Mouse (Mus musculus) CH12.LX (cell line): Measurements from ENCODE around the gene D630003M21Rik. TPM values are rescaled to one million over a fixed set of nuclear protein-coding genes. Genes with fewer than 3 reads are reported as not detected.

Experiments used
- DNase-seq: peaks from one replicate; pipeline ENCODE4 v3.0.0-alpha.2; 2013; ENCODE audit errors: extremely low read depth
- H3K27ac ChIP-seq: 2 replicates; pipeline ENCODE4 v1.5.1; 2012; ENCODE audit warnings: low read depth, mild to moderate bottlenecking, control low read depth, moderate library complexity; ENCODE audit not compliant: insufficient read depth
- H3K27me3 ChIP-seq: replicated peaks from 2 replicates; pipeline ENCODE3; 2012; ENCODE audit warnings: inconsistent platforms
- H3K36me3 ChIP-seq, 2 experiments: replicated peaks in 1 of 2; 2 replicates each; pipeline versions ENCODE3 to v1.6.1; 2012; ENCODE audit warnings: inconsistent platforms in 1 of 2, low read length in 1 of 2, mild to moderate bottlenecking in 1 of 2, mixed read lengths in 1 of 2, moderate library complexity in 1 of 2; ENCODE audit not compliant: control insufficient read depth in 1 of 2, insufficient read depth in 1 of 2
- H3K4me1 ChIP-seq, 2 experiments: 2 replicates each; pipeline ENCODE4 v1.6.1; 2012; ENCODE audit warnings: inconsistent platforms in 1 of 2, moderate library complexity in 1 of 2; ENCODE audit not compliant: insufficient read depth in 2 of 2, control insufficient read depth in 1 of 2
- H3K4me2 ChIP-seq: 2 replicates; pipeline ENCODE4 v1.6.1; 2012; ENCODE audit warnings: low read depth, mild to moderate bottlenecking, control low read depth; ENCODE audit not compliant: poor library complexity, insufficient read depth, severe bottlenecking
- H3K4me3 ChIP-seq, 3 experiments: fragments of 150-350 bp in 1 of 3; sonication (generic) in 1 of 3; replicated peaks in 1 of 3; 2 replicates each; pipeline versions ENCODE3 to v1.5.1; 2011 to 2012; ENCODE audit warnings: low read depth in 2 of 3, low read length in 2 of 3, mild to moderate bottlenecking in 2 of 3, moderate library complexity in 2 of 3, control low read depth in 1 of 3, improper control_type of control experiment in 1 of 3, inconsistent platforms in 1 of 3, mixed read lengths in 1 of 3; ENCODE audit not compliant: poor library complexity in 1 of 3
- H3K79me2 ChIP-seq: replicated peaks from 2 replicates; pipeline ENCODE4 v1.6.1; 2012; ENCODE audit warnings: mild to moderate bottlenecking, moderate library complexity; ENCODE audit not compliant: control insufficient read depth, poor library complexity, insufficient read depth, severe bottlenecking; ENCODE audit errors: extremely low read depth
- H3K9ac ChIP-seq: 2 replicates; pipeline ENCODE4 v1.6.1; 2012; ENCODE audit warnings: low read depth, mild to moderate bottlenecking, control low read depth, moderate library complexity; ENCODE audit not compliant: insufficient read depth
- H3K9me3 ChIP-seq: replicated peaks from 2 replicates; pipeline ENCODE3; 2012; ENCODE audit warnings: low read length, inconsistent platforms, mixed read lengths
- CHD1 ChIP-seq: IDR thresholded peaks from 2 replicates; pipeline ENCODE4 v1.6.1; 2012; ENCODE audit warnings: low read depth, low read length, improper control_type of control experiment, inconsistent platforms
- CTCF ChIP-seq, 2 experiments: IDR thresholded peaks in 1 of 2; conservative IDR thresholded peaks in 1 of 2; 2 replicates each; pipeline ENCODE4 v1.5.1; 2011 to 2012; ENCODE audit warnings: low read depth in 2 of 2, low read length in 2 of 2, improper control_type of control experiment in 1 of 2, inconsistent platforms in 1 of 2, mild to moderate bottlenecking in 1 of 2, moderate library complexity in 1 of 2
- E2F4 ChIP-seq: IDR thresholded peaks from 2 replicates; pipeline ENCODE4 v1.6.1; 2011; ENCODE audit warnings: low read depth, low read length, improper control_type of control experiment; ENCODE audit not compliant: insufficient replicate concordance
- EP300 ChIP-seq: IDR thresholded peaks from 2 replicates; pipeline ENCODE4 v1.6.1; 2011; ENCODE audit warnings: low read length, improper control_type of control experiment
- IRF4 ChIP-seq: IDR thresholded peaks from 2 replicates; pipeline ENCODE4 v1.6.1; 2014; ENCODE audit warnings: low read depth, mild to moderate bottlenecking, inconsistent platforms, low read length, improper control_type of control experiment
- JUN ChIP-seq: IDR thresholded peaks from 2 replicates; pipeline ENCODE4 v1.6.1; 2011; ENCODE audit warnings: low read depth, mild to moderate bottlenecking, low read length, improper control_type of control experiment, moderate library complexity; ENCODE audit not compliant: insufficient read depth
- JUND ChIP-seq: conservative IDR thresholded peaks from 2 replicates; pipeline ENCODE4 v1.6.1; 2011; ENCODE audit warnings: low read depth, low read length, improper control_type of control experiment
- KAT2A ChIP-seq: IDR thresholded peaks from 2 replicates; pipeline ENCODE4 v1.6.1; 2012; ENCODE audit warnings: low read length, improper control_type of control experiment, inconsistent platforms; ENCODE audit not compliant: insufficient replicate concordance
- MEF2A ChIP-seq: IDR thresholded peaks from 2 replicates; pipeline ENCODE4 v1.6.1; 2014; ENCODE audit warnings: low read depth, mild to moderate bottlenecking, inconsistent platforms, low read length, improper control_type of control experiment, borderline replicate concordance
- MYC ChIP-seq: IDR thresholded peaks from 2 replicates; pipeline ENCODE4 v1.6.1; 2011; ENCODE audit warnings: low read depth, mild to moderate bottlenecking, improper control_type of control experiment, low read length
- NELFE ChIP-seq: IDR thresholded peaks from 2 replicates; pipeline ENCODE4 v1.6.1; 2011; ENCODE audit warnings: low read depth, low read length, improper control_type of control experiment
- PAX5 ChIP-seq: IDR thresholded peaks from 2 replicates; pipeline ENCODE4 v1.6.1; 2012; ENCODE audit warnings: low read length, inconsistent platforms, mixed read lengths
- SIN3A ChIP-seq: IDR thresholded peaks from 2 replicates; pipeline ENCODE4 v1.6.1; 2012; ENCODE audit warnings: low read length, improper control_type of control experiment, inconsistent platforms
- TBP ChIP-seq: conservative IDR thresholded peaks from 2 replicates; pipeline ENCODE4 v1.6.1; 2011; ENCODE audit warnings: low read depth, low read length, improper control_type of control experiment
- USF1 ChIP-seq: IDR thresholded peaks from 2 replicates; pipeline ENCODE4 v1.6.1; 2014; ENCODE audit warnings: low read depth, mild to moderate bottlenecking, inconsistent platforms, low read length, improper control_type of control experiment
- USF2 ChIP-seq: conservative IDR thresholded peaks from 2 replicates; pipeline ENCODE4 v1.6.1; 2011; ENCODE audit warnings: low read depth, low read length, improper control_type of control experiment
- ZKSCAN1 ChIP-seq: IDR thresholded peaks from 2 replicates; pipeline ENCODE4 v1.6.1; 2012; ENCODE audit warnings: low read depth, inconsistent platforms, low read length, improper control_type of control experiment, borderline replicate concordance
- dilution Hi-C: fragments of 300-500 bp; cut with MboI; formaldehyde crosslinking; loops from 2 replicates; pipeline ENCODE4 v1.14.3; 2020; ENCODE audit warnings: low sequenced_read_pairs; ENCODE audit not compliant: extremely low pct_unique_long_range_greater_than_20kb, extremely low pct_ligation_motif_present
- in situ Hi-C: fragments of 300-500 bp; cut with MboI; formaldehyde crosslinking; loops from 3 replicates; pipeline ENCODE4 v1.14.3; 2019; ENCODE audit warnings: low sequenced_read_pairs, low pct_ligation_motif_present, low pct_unique_long_range_greater_than_20kb, mixed read lengths
- polyA plus RNA-seq: library from polyadenylated mRNA; unstranded; fragments of >175 nt; gene quantifications from 2 replicates; pipeline ENCODE4 v1.2.1, GENCODE M21; 2012; ENCODE audit warnings: low read depth; ENCODE audit not compliant: insufficient read length
- total RNA-seq, 2 experiments: library from RNA; depleted of rRNA; stranded (reverse); fragments of 300-350 nt in 1 of 2; fragments of >200 nt in 1 of 2; gene quantifications; 2 replicates each; pipeline ENCODE4 v1.2.3; 2012 to 2014

The D630003M21Rik gene
- total and polyA plus RNA-seq, 3 experiments: 0.23 to 1.4 (median 0.93) TPM

GRCm38 (mm10) chr2:158253806-158254205, 24.8 kb upstream of the D630003M21Rik start:
- dilution Hi-C loops: no loop called here
- Histone ChIP-seq H3K4me3 (no peak overlapping the region), H3K27me3 (peaks cover 2% of the 10 kb centered on the region), H3K4me2 (no peak overlapping the region), H3K9ac (no peak overlapping the region), H3K79me2 (no peaks in the 10 kb centered on the region), H3K36me3 (no peaks in the 10 kb centered on the region), H3K4me1 (peaks cover 6 to 26% of the 10 kb centered on the region in 2 experiments), H3K9me3 (no peaks in the 10 kb centered on the region), H3K27ac (no peak overlapping the region)
- in situ Hi-C loops: no loop called here
- TF ChIP-seq EP300 (no peak), MEF2A (no peak), CHD1 (no peak), TBP (no peak), USF2 (no peak)
- DNase-seq: no peak

GRCm38 (mm10) chr2:158250558-158250957, 21.5 kb upstream of the D630003M21Rik start:
- TF ChIP-seq JUN (no peak), IRF4 (no peak), NELFE (no peak), E2F4 (no peak), CTCF (conservative IDR thresholded peaks at IDR 0.05 in 1 of 2, IDR thresholded peaks at IDR 0.05 in 1 of 2; ENCODE audit: low read depth in 2 of 2, low read length in 2 of 2) (no peak), ZKSCAN1 (no peak), PAX5 (no peak), USF1 (no peak), KAT2A (no peak), MYC (no peak), TBP (no peak), SIN3A (no peak), JUND (no peak)
- Histone ChIP-seq H3K27me3 (peaks cover 8% of the 10 kb centered on the region), H3K79me2 (no peaks in the 10 kb centered on the region), H3K4me3 (no peak overlapping the region), H3K4me1 (peaks cover 0 to 3% of the 10 kb centered on the region in 2 experiments; a peak in 2 of 4 replicates), H3K4me2 (no peak overlapping the region), H3K9me3 (no peaks in the 10 kb centered on the region), H3K9ac (no peak overlapping the region), H3K36me3 (no peaks in the 10 kb centered on the region), H3K27ac (no peak overlapping the region)
- in situ Hi-C loops (no loop called here), dilution Hi-C loops (no loop called here)
- no peak for DNase-seq
